Mouse (Mus musculus) ovary, adult 18-20 months (tissue): ENCODE data around the gene Spata21.

Experiments used
- DNase-seq: peaks from one replicate; pipeline ENCODE4 v3.0.0; 2022; ENCODE audit warnings: low spot score, mixed read lengths

Gene Spata21

GRCm38 (mm10) chr4:141158609-141159008, 70.5 kb downstream of the Spata21 start:
- DNase-seq = no peak

DNA sequence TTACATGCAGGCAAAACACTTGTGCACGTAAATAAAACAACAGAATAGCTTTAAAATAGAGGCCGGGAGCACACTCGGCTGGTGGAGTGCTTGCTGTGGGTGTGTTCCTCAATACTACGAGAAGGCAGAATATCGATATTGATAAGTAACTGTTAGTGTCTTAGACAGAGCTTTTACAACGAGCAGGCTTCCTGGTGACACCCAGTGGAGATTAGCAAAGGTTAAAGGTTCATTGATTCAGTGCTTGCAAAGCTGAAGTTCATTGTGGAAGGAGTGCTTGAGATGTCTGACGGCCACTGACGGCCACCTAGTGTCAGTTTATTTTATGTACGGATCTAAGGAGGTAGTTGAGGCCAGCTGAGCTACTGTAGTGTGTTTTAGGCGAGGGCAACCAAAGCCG, 71.0 kb downstream of the Spata21 start:
- DNase-seq = no peak

DNA sequence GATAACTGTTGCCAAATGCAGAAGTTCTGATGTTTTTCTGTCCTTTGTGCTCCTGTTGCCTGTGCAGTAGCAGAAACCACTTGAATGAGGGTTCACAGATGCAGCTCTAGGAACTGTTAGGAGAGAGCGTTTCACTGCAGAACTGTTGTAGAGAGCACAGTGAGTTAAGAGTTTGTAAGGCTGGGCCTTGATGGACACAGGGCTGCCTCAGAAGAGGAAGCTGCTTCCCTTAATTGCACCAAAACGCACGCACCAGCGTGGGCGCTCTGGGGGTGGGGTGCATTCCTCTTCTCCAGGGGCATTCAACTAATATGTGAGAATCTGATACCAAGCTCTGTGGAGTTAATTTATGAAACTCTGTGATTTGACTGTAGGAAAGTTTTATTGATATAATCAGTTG, 71.5 kb downstream of the Spata21 start:
- DNase-seq = no peak

- no peak for DNase-seq
Measured at GRCm38 (mm10) chr4:141160193-141160592, 72.1 kb downstream of the Spata21 start.

- DNase-seq = no peak
Measured at GRCm38 (mm10) chr4:141161699-141162208, 73.6 kb downstream of the Spata21 start.
